Mouse (Mus musculus) midbrain, embryonic 11.5 days (tissue): ENCODE data around the gene Samd1. TPM values are rescaled to one million over a fixed set of nuclear protein-coding genes. Genes with fewer than 3 reads are reported as not detected.
A peak's percentile ranks its signal among the peaks of the same experiment; 100 is the strongest.
"Not testable (repeated sequence)": the region's sequence is repeated elsewhere in the genome, so short reads cannot be mapped to it uniquely, and the experiment has no call there.

Experiments used
- ATAC-seq: fragments of 200-750 bp; cut with Nextera tagmentation; 2 replicates; pipeline ENCODE4 v1.8.0; 2017; ENCODE audit warnings: moderate TSS enrichment, moderate library complexity; ENCODE audit not compliant: low FRiP score
- DNase-seq: peaks from one replicate; pipeline ENCODE4 v3.0.0; 2015; ENCODE audit warnings: low spot score; ENCODE audit errors: missing footprints
- H3K27ac ChIP-seq: fragments of 300-500 bp; sonication (generic); 2 replicates; pipeline ENCODE4 v1.5.1; 2014; ENCODE audit warnings: low read depth, low read length
- H3K27me3 ChIP-seq: fragments of 300-500 bp; sonication (generic); 2 replicates; pipeline ENCODE4 v1.6.1; 2014; ENCODE audit warnings: mild to moderate bottlenecking, low read length, moderate library complexity, mixed read lengths; ENCODE audit not compliant: control insufficient read depth, insufficient read depth
- H3K36me3 ChIP-seq: fragments of 300-500 bp; sonication (generic); 2 replicates; pipeline ENCODE4 v1.6.1; 2014; ENCODE audit warnings: mild to moderate bottlenecking, low read length, moderate library complexity, mixed read lengths; ENCODE audit not compliant: control insufficient read depth, insufficient read depth
- H3K4me1 ChIP-seq: fragments of 300-500 bp; sonication (generic); 2 replicates; pipeline ENCODE4 v1.6.1; 2014; ENCODE audit warnings: low read length; ENCODE audit not compliant: control insufficient read depth, insufficient read depth
- H3K4me2 ChIP-seq: fragments of 300-500 bp; sonication (generic); 2 replicates; pipeline ENCODE4 v1.6.1; 2014; ENCODE audit warnings: mild to moderate bottlenecking, moderate library complexity
- H3K4me3 ChIP-seq: fragments of 300-500 bp; sonication (generic); 2 replicates; pipeline ENCODE4 v1.5.1; 2014; ENCODE audit warnings: low read depth, low read length
- H3K9ac ChIP-seq: fragments of 300-500 bp; sonication (generic); 2 replicates; pipeline ENCODE4 v1.6.1; 2014; ENCODE audit warnings: low read length
- H3K9me3 ChIP-seq: fragments of 300-500 bp; sonication (generic); 2 replicates; pipeline ENCODE4 v1.6.1; 2016; ENCODE audit warnings: low read length; ENCODE audit not compliant: control insufficient read depth
- WGBS: fragments of 180-500 bp; shearing (Covaris S2); extraction: QIAGEN DNeasy Blood & Tissue Kit; methylation state at CpG from one replicate; pipeline ENCODE4 v1.1.7; 2014; 5-methylcytosine and 5-hydroxymethylcytosine counted together
- polyA plus RNA-seq: library from polyadenylated mRNA; unstranded; fragments of >200 nt; fragmentation: Nextera tagmentation; extraction: Ambion mirVana; gene quantifications from 2 replicates; pipeline ENCODE4 v1.2.1, GENCODE M21; 2014

Samd1 gene
- polyA plus RNA-seq, 1 experiment from 2014 or later = 12.8 TPM

GRCm38 (mm10) chr8:84004533-84005201 is 7.2 kb downstream of the Samd1 start:
- H3K27ac ChIP-seq = 0 out of 2 replicates have a peak overlapping the region, but pooled peaks have one; percentile 15
- ATAC-seq (peak; percentile 90), DNase-seq (peak; percentile 99)
- no peaks in the 10 kb centered on the region for H3K9me3 ChIP-seq
- H3K27me3 ChIP-seq = peaks cover 25% of the 10 kb centered on the region
- peaks cover 12% of the 10 kb centered on the region for H3K4me1 ChIP-seq
- under 1% methylated on average over 30 of the region's 30 CpGs for WGBS
- peak overlapping the region; percentile 72 for H3K4me2 ChIP-seq
- H3K9ac ChIP-seq = peak overlapping the region; percentile 67
- peak overlapping the region; percentile 51 for H3K4me3 ChIP-seq
- peaks cover 2% of the 10 kb centered on the region; the same call in 1 of the 2 replicates for H3K36me3 ChIP-seq

- H3K4me2 ChIP-seq, H3K27ac ChIP-seq, H3K9ac ChIP-seq, ATAC-seq, H3K4me3 ChIP-seq, H3K36me3 ChIP-seq, DNase-seq, H3K9me3 ChIP-seq: not testable (repeated sequence)
- H3K27me3 ChIP-seq = peaks cover 24% of the 10 kb centered on the region
- WGBS = 92% methylated on average over 7 of the region's 7 CpGs
- H3K4me1 ChIP-seq = peaks cover 12% of the 10 kb centered on the region
Observed at GRCm38 (mm10) chr8:84005502-84005901, 8.0 kb downstream of the Samd1 start.

- H3K36me3 ChIP-seq = no peaks in the 10 kb centered on the region
- no peaks in the 10 kb centered on the region for H3K9me3 ChIP-seq
- peaks cover 35% of the 10 kb centered on the region for H3K27me3 ChIP-seq
- ATAC-seq (no peak), DNase-seq (no peak)
- H3K4me2 ChIP-seq = no peak overlapping the region
- H3K4me1 ChIP-seq = peaks cover 28% of the 10 kb centered on the region
- H3K27ac ChIP-seq = no peak overlapping the region
- no peak overlapping the region for H3K9ac ChIP-seq
- H3K4me3 ChIP-seq = no peak overlapping the region
- WGBS = 34% methylated on average over 7 of the region's 7 CpGs
Observed at GRCm38 (mm10) chr8:84008362-84008761, 10.9 kb downstream of the Samd1 start.

GRCm38 (mm10) chr8:84009876-84010275 is 12.4 kb downstream of the Samd1 start:
- Histone ChIP-seq H3K4me1 (peaks cover 22% of the 10 kb centered on the region), H3K9me3 (no peaks in the 10 kb centered on the region), H3K9ac (no peak overlapping the region), H3K4me3 (no peak overlapping the region), H3K27ac (no peak overlapping the region), H3K4me2 (no peak overlapping the region), H3K36me3 (no peaks in the 10 kb centered on the region), H3K27me3 (peaks cover 38% of the 10 kb centered on the region)
- ATAC-seq (peak; percentile 33; the same call in 1 of the 2 replicates), DNase-seq (peak; percentile 99)
- WGBS = 2% methylated on average over 11 of the region's 11 CpGs

- peak overlapping the region; percentile 54 for H3K9ac ChIP-seq
- DNase-seq (peak; percentile 98), ATAC-seq (peak; percentile 64)
- no peaks in the 10 kb centered on the region for H3K36me3 ChIP-seq
- WGBS = 1% methylated on average over 83 of the region's 83 CpGs
- H3K4me1 ChIP-seq = peaks cover 19% of the 10 kb centered on the region
- no peak overlapping the region for H3K27ac ChIP-seq
- peak overlapping the region; percentile 47 for H3K4me3 ChIP-seq
- H3K4me2 ChIP-seq = peak overlapping the region; percentile 88
- no peaks in the 10 kb centered on the region for H3K9me3 ChIP-seq
- peaks cover 38% of the 10 kb centered on the region for H3K27me3 ChIP-seq
Observed at GRCm38 (mm10) chr8:84010625-84011611, 13.4 kb downstream of the Samd1 start.

- peak; percentile 31; the same call in 1 of the 2 replicates for ATAC-seq
- Histone ChIP-seq H3K4me1 (peaks cover 19% of the 10 kb centered on the region), H3K4me2 (peak within 1 kb of the TSS; percentile 88), H3K27ac (no peak within 1 kb of the TSS), H3K4me3 (peak within 1 kb of the TSS; percentile 47), H3K9me3 (no peaks in the 10 kb centered on the region), H3K9ac (peak within 1 kb of the TSS; percentile 54), H3K27me3 (peaks cover 38% of the 10 kb centered on the region), H3K36me3 (no peaks in the 10 kb centered on the region)
- peak; percentile 93 for DNase-seq
- WGBS = 1% methylated on average over 45 of the region's 45 CpGs
Observed at GRCm38 (mm10) chr8:84011705-84012498, 14.4 kb downstream of the Samd1 start, which contains the start of gene 2210011C24Rik. Gene 2210011C24Rik, minus strand, starts transcription at chr8:84012171.

GRCm38 (mm10) chr8:84012499-84013165 is 15.2 kb downstream of the Samd1 start:
- DNase-seq (peak; percentile 93), ATAC-seq (peak; percentile 54)
- Histone ChIP-seq H3K4me2 (peak overlapping the region; percentile 88), H3K4me1 (peaks cover 19% of the 10 kb centered on the region), H3K9me3 (no peaks in the 10 kb centered on the region), H3K4me3 (peak overlapping the region; percentile 47), H3K27me3 (peaks cover 38% of the 10 kb centered on the region), H3K27ac (no peak overlapping the region), H3K9ac (peak overlapping the region; percentile 35; the same call in 1 of the 2 replicates), H3K36me3 (no peaks in the 10 kb centered on the region)
- 2% methylated on average over 35 of the region's 35 CpGs for WGBS

GRCm38 (mm10) chr8:84015833-84016232 is 18.4 kb downstream of the Samd1 start:
- Histone ChIP-seq H3K4me1 (peaks cover 16% of the 10 kb centered on the region), H3K27ac (no peak overlapping the region), H3K4me2 (no peak overlapping the region), H3K9me3 (no peaks in the 10 kb centered on the region), H3K4me3 (no peak overlapping the region), H3K27me3 (peaks cover 28% of the 10 kb centered on the region), H3K9ac (no peak overlapping the region), H3K36me3 (no peaks in the 10 kb centered on the region)
- ATAC-seq (no peak), DNase-seq (no peak)
- 95% methylated on average over 5 of the region's 5 CpGs for WGBS
